Mouse (Mus musculus) thymus, adult 2 months (tissue): ENCODE results near the gene Rnf115.

ENCODE experiments used
- CTCF ChIP-seq: fragments of 200-500 bp; IDR thresholded peaks from 2 replicates; pipeline ENCODE4 v1.5.1; 2012; ENCODE audit warnings: mild to moderate bottlenecking, control low read depth, low read length, moderate library complexity, borderline replicate concordance; ENCODE audit not compliant: control insufficient read depth, poor library complexity, insufficient read depth; ENCODE audit errors: extremely low read depth
- POLR2A ChIP-seq: fragments of 200-500 bp; IDR thresholded peaks from 2 replicates; pipeline ENCODE4 v1.6.1; 2012; ENCODE audit warnings: mild to moderate bottlenecking, low read length, control low read depth, moderate library complexity; ENCODE audit not compliant: control insufficient read depth, poor library complexity, insufficient read depth; ENCODE audit errors: extremely low read depth

GRCm38 (mm10) chr3:96824614-96825013 lies 97.2 kb downstream of the Rnf115 start:
- no peak for TF ChIP-seq CTCF
- TF ChIP-seq POLR2A, result no peak
